Mouse (Mus musculus) heart, postnatal 14 days (tissue): ENCODE results near the gene Mpi. TPM values are rescaled to one million over a fixed set of nuclear protein-coding genes. Genes with fewer than 3 reads are reported as not detected.

Experiments
- DNase-seq, 2 experiments: peaks; one replicate each; pipeline ENCODE4 v3.0.0; 2021 to 2022
- intact Hi-C: fragments of 180-260 bp; cut with DNase I; formaldehyde crosslinking; loops from one replicate; pipeline ENCODE4 v1.15.1; 2025
- total RNA-seq, 2 experiments: library from RNA; stranded (reverse); gene quantifications; 2 replicates each; pipeline ENCODE4 v1.2.3; 2021

Gene Mpi
- total RNA-seq, 2 experiments from 2014 or later, result 162 to 176 TPM

DNA sequence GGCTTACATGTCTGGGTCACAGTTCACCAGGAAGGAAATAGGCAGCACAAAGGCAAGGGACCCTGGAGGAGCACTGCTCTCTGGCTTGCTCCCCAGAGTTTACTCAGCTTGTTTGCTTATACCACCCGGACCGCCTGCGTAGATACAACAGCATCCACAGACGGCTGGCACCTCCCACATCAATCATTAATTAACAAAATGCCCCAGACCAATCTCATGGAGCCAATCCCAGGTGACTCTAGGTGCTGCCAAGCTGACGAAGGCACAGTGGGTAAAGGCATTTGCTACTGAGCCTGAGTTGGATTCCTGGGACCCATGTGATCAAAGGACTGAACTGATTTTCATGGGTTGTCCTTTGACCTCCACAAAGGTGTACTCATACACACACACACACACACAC, 55.3 kb downstream of the Mpi start:
- intact Hi-C loops, result no loop called here
- DNase-seq, result no peak

DNA sequence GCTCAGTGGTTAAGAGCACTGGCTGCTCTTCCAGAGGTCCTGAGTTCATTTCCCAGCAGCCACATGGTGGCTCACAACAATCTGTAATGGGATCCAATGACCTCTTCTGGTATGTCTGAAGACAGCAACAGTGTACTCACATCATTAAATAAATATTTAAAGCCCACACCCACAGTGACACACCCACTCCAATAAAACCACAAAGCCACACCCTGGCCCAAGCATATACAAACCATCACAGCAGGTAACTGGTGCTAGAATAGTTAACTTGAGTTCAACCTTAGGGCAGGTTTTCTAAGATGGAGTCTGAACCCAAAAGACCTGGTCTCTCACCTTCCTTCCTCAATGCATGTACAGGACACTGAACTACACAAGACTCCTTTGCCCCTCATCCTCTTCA, 57.6 kb downstream of the Mpi start:
- intact Hi-C loops, result no loop called here
- no peak for DNase-seq

Other genes starting within 250 kb of the Mpi start
- 1 to 10 TPM; 9.0 to 9.3 TPM for gene Ppcdc, start 112.6 kb downstream of the Mpi start, total RNA-seq
- 1 to 10 TPM; 7.4 to 7.7 TPM for gene Scamp5, start 84.7 kb downstream of the Mpi start, total RNA-seq
- gene Rpp25, start 48.7 kb downstream of the Mpi start, total RNA-seq, result 1 to 10 TPM; 1.5 to 1.8 TPM
- gene Cox5a, start 31.5 kb downstream of the Mpi start, total RNA-seq, result 1,000 to 10,000 TPM; 2,287 to 2,318 TPM
- 1 to 10 TPM; 5.0 to 5.9 TPM for gene Fam219b, start 15.2 kb downstream of the Mpi start, total RNA-seq
- gene Scamp2, start 8.2 kb upstream of the Mpi start, total RNA-seq, result 10 to 100 TPM; 28.0 to 32.7 TPM
- 1 to 10 TPM; 8.9 to 9.1 TPM for gene Ulk3, start 36.7 kb upstream of the Mpi start, total RNA-seq
- gene Cplx3, start 53.5 kb upstream of the Mpi start, total RNA-seq, result not detected
- not detected for gene Lman1l, start 68.0 kb upstream of the Mpi start, total RNA-seq
- gene Csk, start 100.9 kb upstream of the Mpi start, total RNA-seq, result 10 to 100 TPM; 26.9 to 34.1 TPM
- gene Cyp1a2, start 130.9 kb upstream of the Mpi start, total RNA-seq, result not detected
- gene Cyp1a1, start 135.2 kb upstream of the Mpi start, total RNA-seq, result not detected
- gene Edc3, start 155.8 kb upstream of the Mpi start, total RNA-seq, result 1 to 10 TPM; 6.6 to 7.4 TPM
- 10 to 100 TPM; 32.7 to 40.8 TPM for gene Clk3, start 213.1 kb upstream of the Mpi start, total RNA-seq